Mouse (Mus musculus) kidney, adult 2 months (tissue): ENCODE results near the gene Fasl. TPM values are rescaled to one million over a fixed set of nuclear protein-coding genes. Genes with fewer than 3 reads are reported as not detected.

ENCODE experiments used
- DNase-seq: peaks from one replicate; pipeline ENCODE4 v3.0.0; 2021
- H3K27ac ChIP-seq: fragments of 200-500 bp; 2 replicates; pipeline ENCODE4 v1.5.1; 2012; ENCODE audit warnings: low read depth, low read length, control low read depth, inconsistent platforms; ENCODE audit not compliant: insufficient read depth
- H3K27me3 ChIP-seq: fragments of 200-500 bp; replicated peaks from 2 replicates; pipeline ENCODE4 v1.6.1; 2012; ENCODE audit warnings: mild to moderate bottlenecking, moderate library complexity, low read length, inconsistent platforms; ENCODE audit not compliant: control insufficient read depth, insufficient read depth
- H3K36me3 ChIP-seq: fragments of 200-500 bp; 2 replicates; pipeline ENCODE4 v1.6.1; 2012; ENCODE audit warnings: mild to moderate bottlenecking, moderate library complexity, low read length, inconsistent platforms; ENCODE audit not compliant: control insufficient read depth, insufficient read depth
- H3K4me1 ChIP-seq: fragments of 200-500 bp; 2 replicates; pipeline ENCODE4 v1.6.1; 2011; ENCODE audit warnings: low read length; ENCODE audit not compliant: control insufficient read depth, insufficient read depth
- H3K4me3 ChIP-seq: fragments of 200-500 bp; 2 replicates; pipeline ENCODE4 v1.5.1; 2011; ENCODE audit warnings: mild to moderate bottlenecking, low read depth, low read length, control low read depth; ENCODE audit not compliant: insufficient read depth
- CTCF ChIP-seq: fragments of 200-500 bp; conservative IDR thresholded peaks from 2 replicates; pipeline ENCODE4 v1.5.1; 2011; ENCODE audit warnings: low read depth, mild to moderate bottlenecking, control low read depth, low read length, moderate library complexity, mixed read lengths; ENCODE audit not compliant: insufficient read depth, insufficient read length
- POLR2A ChIP-seq: fragments of 200-500 bp; IDR thresholded peaks from one replicate; pipeline ENCODE4 v1.6.1; 2011; ENCODE audit warnings: low read depth, low read length, control low read depth
- WGBS: fragments of 180-500 bp; shearing (Covaris S2); methylation state at CpG from one replicate; pipeline ENCODE4 v1.1.7; 2018; 5-methylcytosine and 5-hydroxymethylcytosine counted together
- polyA plus RNA-seq: library from polyadenylated mRNA; depleted of rRNA; stranded (reverse); fragments of >200 nt; gene quantifications from 2 replicates; pipeline ENCODE4 v1.2.3, GENCODE M21; 2012

Fasl gene
- polyA plus RNA-seq, 1 experiment, result 0.16 TPM

GRCm38 (mm10) chr1:161744855-161745254 lies 43.4 kb downstream of the Fasl start:
- Histone ChIP-seq H3K27me3 (no peaks in the 10 kb centered on the region), H3K27ac (no peak overlapping the region), H3K4me1 (no peaks in the 10 kb centered on the region), H3K4me3 (no peak overlapping the region), H3K36me3 (no peaks in the 10 kb centered on the region)
- no peak for TF ChIP-seq CTCF
- no peak for TF ChIP-seq POLR2A
- WGBS, result 83% methylated on average over 4 of the region's 4 CpGs
- no peak for DNase-seq

GRCm38 (mm10) chr1:161744209-161744608 lies 44.1 kb downstream of the Fasl start:
- Histone ChIP-seq H3K4me3 (no peak overlapping the region), H3K27me3 (no peaks in the 10 kb centered on the region), H3K4me1 (no peaks in the 10 kb centered on the region), H3K36me3 (no peaks in the 10 kb centered on the region), H3K27ac (no peak overlapping the region)
- no peak for DNase-seq
- 86% methylated on average over 4 of the region's 4 CpGs for WGBS
- TF ChIP-seq CTCF, result no peak
- no peak for TF ChIP-seq POLR2A

- TF ChIP-seq CTCF (no peak), POLR2A (no peak)
- Histone ChIP-seq H3K36me3 (no peaks in the 10 kb centered on the region), H3K4me3 (no peak overlapping the region), H3K27me3 (no peaks in the 10 kb centered on the region), H3K27ac (no peak overlapping the region), H3K4me1 (no peaks in the 10 kb centered on the region)
- 51% methylated on average over 16 of the region's 16 CpGs for WGBS
- peak; percentile 16 for DNase-seq
Measured at GRCm38 (mm10) chr1:161742481-161743267, 45.6 kb downstream of the Fasl start.

- H3K27me3 ChIP-seq, result no peaks in the 10 kb centered on the region
- WGBS, result 5% methylated on average over 3 of the region's 3 CpGs
Measured at GRCm38 (mm10) chr1:161736848-161737247, 51.4 kb downstream of the Fasl start.

GRCm38 (mm10) chr1:161736255-161736654 lies 52.0 kb downstream of the Fasl start:
- Histone ChIP-seq H3K4me1 (no peaks in the 10 kb centered on the region), H3K4me3 (no peak overlapping the region), H3K27ac (no peak overlapping the region), H3K27me3 (no peaks in the 10 kb centered on the region), H3K36me3 (no peaks in the 10 kb centered on the region)
- TF ChIP-seq CTCF (no peak), POLR2A (no peak)
- DNase-seq, result no peak
- 88% methylated on average over 3 of the region's 3 CpGs for WGBS

More at GRCm38 (mm10) chr1:161736848-161737247, 51.4 kb downstream of the Fasl start:
- no peaks in the 10 kb centered on the region for H3K36me3 ChIP-seq
- no peak overlapping the region for H3K4me3 ChIP-seq
- no peak overlapping the region for H3K27ac ChIP-seq
- H3K4me1 ChIP-seq, result no peaks in the 10 kb centered on the region
- no peak for TF ChIP-seq POLR2A
- peak; percentile 29 for DNase-seq

GRCm38 (mm10) chr1:161735465-161736046 lies 52.7 kb downstream of the Fasl start:
- Histone ChIP-seq H3K4me3 (no peak overlapping the region), H3K36me3 (no peaks in the 10 kb centered on the region), H3K27me3 (no peaks in the 10 kb centered on the region), H3K27ac (no peak overlapping the region), H3K4me1 (no peaks in the 10 kb centered on the region)
- no peak for DNase-seq
- 47% methylated on average over 11 of the region's 11 CpGs for WGBS
- TF ChIP-seq POLR2A (no peak), CTCF (no peak; the same call in 1 of the 2 replicates)

GRCm38 (mm10) chr1:161734741-161735211 lies 53.5 kb downstream of the Fasl start:
- Histone ChIP-seq H3K27me3 (no peaks in the 10 kb centered on the region), H3K27ac (no peak overlapping the region), H3K4me3 (no peak overlapping the region), H3K4me1 (no peaks in the 10 kb centered on the region), H3K36me3 (no peaks in the 10 kb centered on the region)
- TF ChIP-seq POLR2A (no peak), CTCF (no peak)
- 41% methylated on average over 14 of the region's 14 CpGs for WGBS
- no peak for DNase-seq
